Mouse (Mus musculus): ENCODE measurements at regions not wholly inside any gene's neighbourhood (a gene's known extent, or its start where the extent isn't known, plus 50 kb on each side); places are given as distances from the start of the nearest gene placed in this dataset.

- no peak overlapping the region for H3K27ac ChIP-seq (ENCODE audit: insufficient read depth, low read length)
- no peaks in the 10 kb centered on the region for H3K27me3 ChIP-seq (ENCODE audit: control insufficient read depth, insufficient read depth, low read length)
- no peaks in the 10 kb centered on the region for H3K4me1 ChIP-seq (ENCODE audit: control insufficient read depth, insufficient read depth, insufficient read length)
- H3K36me3 ChIP-seq (ENCODE audit: control insufficient read depth, insufficient read depth, low read length): no peaks in the 10 kb centered on the region
- DNase-seq (ENCODE audit: low read depth in 1 of 2, low spot score in 2 of 2): no peak
- WGBS: 95% methylated on average over 1 of the region's 1 CpGs
- H3K4me3 ChIP-seq (ENCODE audit: extremely low read depth, insufficient read depth, insufficient read length): no peak overlapping the region
- TF ChIP-seq CTCF (IDR thresholded peaks at IDR 0.05; ENCODE audit: extremely low read depth, insufficient read depth, insufficient read length, insufficient replicate concordance): no peak
- no peak for TF ChIP-seq POLR2A (IDR thresholded peaks at IDR 0.05; ENCODE audit: low read depth, low read length)
Measured at GRCm38 (mm10) chr3:21744107-21744506, 332.3 kb upstream of the Tbl1xr1 start.

- H3K36me3 ChIP-seq (ENCODE audit: control insufficient read depth, insufficient read depth, low read length): no peaks in the 10 kb centered on the region
- no peak overlapping the region for H3K4me3 ChIP-seq (ENCODE audit: extremely low read depth, insufficient read depth, insufficient read length)
- DNase-seq (ENCODE audit: low read depth in 1 of 2, low spot score in 2 of 2): no peak
- 81% methylated on average over 2 of the region's 2 CpGs for WGBS
- no peaks in the 10 kb centered on the region for H3K4me1 ChIP-seq (ENCODE audit: control insufficient read depth, insufficient read depth, insufficient read length)
- no peak overlapping the region for H3K27ac ChIP-seq (ENCODE audit: insufficient read depth, low read length)
- TF ChIP-seq POLR2A (IDR thresholded peaks at IDR 0.05; ENCODE audit: low read depth, low read length) (no peak), CTCF (IDR thresholded peaks at IDR 0.05; ENCODE audit: extremely low read depth, insufficient read depth, insufficient read length, insufficient replicate concordance) (no peak)
- H3K27me3 ChIP-seq (ENCODE audit: control insufficient read depth, insufficient read depth, low read length): no peaks in the 10 kb centered on the region
Measured at GRCm38 (mm10) chr3:21760516-21761218, 315.8 kb upstream of the Tbl1xr1 start.

- Histone ChIP-seq H3K36me3 (ENCODE audit: control insufficient read depth, insufficient read depth, low read length) (no peaks in the 10 kb centered on the region), H3K4me1 (ENCODE audit: control insufficient read depth, insufficient read depth, insufficient read length) (no peaks in the 10 kb centered on the region), H3K27me3 (ENCODE audit: control insufficient read depth, insufficient read depth, low read length) (no peaks in the 10 kb centered on the region), H3K27ac (ENCODE audit: insufficient read depth, low read length) (no peak overlapping the region), H3K4me3 (ENCODE audit: extremely low read depth, insufficient read depth, insufficient read length) (no peak overlapping the region)
- DNase-seq (ENCODE audit: low read depth in 1 of 2, low spot score in 2 of 2): no peak
- no peak for TF ChIP-seq POLR2A (IDR thresholded peaks at IDR 0.05; ENCODE audit: low read depth, low read length)
- no peak for TF ChIP-seq CTCF (IDR thresholded peaks at IDR 0.05; ENCODE audit: extremely low read depth, insufficient read depth, insufficient read length, insufficient replicate concordance)
Measured at GRCm38 (mm10) chr3:21761219-21761600, 315.2 kb upstream of the Tbl1xr1 start.

GRCm38 (mm10) chr3:21761909-21762308 lies 314.5 kb upstream of the Tbl1xr1 start:
- no peak overlapping the region for H3K27ac ChIP-seq (ENCODE audit: insufficient read depth, low read length)

GRCm38 (mm10) chr3:21768081-21768480 lies 308.4 kb upstream of the Tbl1xr1 start:
- 91% methylated on average over 1 of the region's 1 CpGs for WGBS
- DNase-seq (ENCODE audit: low read depth in 1 of 2, low spot score in 2 of 2): no peak
- H3K27me3 ChIP-seq (ENCODE audit: control insufficient read depth, insufficient read depth, low read length): no peaks in the 10 kb centered on the region
- H3K27ac ChIP-seq (ENCODE audit: insufficient read depth, low read length): no peak overlapping the region
- no peaks in the 10 kb centered on the region for H3K4me1 ChIP-seq (ENCODE audit: control insufficient read depth, insufficient read depth, insufficient read length)
- H3K36me3 ChIP-seq (ENCODE audit: control insufficient read depth, insufficient read depth, low read length): no peaks in the 10 kb centered on the region
- H3K4me3 ChIP-seq (ENCODE audit: extremely low read depth, insufficient read depth, insufficient read length): no peak overlapping the region
- TF ChIP-seq POLR2A (IDR thresholded peaks at IDR 0.05; ENCODE audit: low read depth, low read length) (no peak), CTCF (IDR thresholded peaks at IDR 0.05; ENCODE audit: extremely low read depth, insufficient read depth, insufficient read length, insufficient replicate concordance) (no peak)

More at GRCm38 (mm10) chr3:21761909-21762308, 314.5 kb upstream of the Tbl1xr1 start:
- no peak for DNase-seq (ENCODE audit: low read depth in 1 of 2, low spot score in 2 of 2)
- H3K4me3 ChIP-seq (ENCODE audit: extremely low read depth, insufficient read depth, insufficient read length): no peak overlapping the region
- H3K4me1 ChIP-seq (ENCODE audit: control insufficient read depth, insufficient read depth, insufficient read length): no peaks in the 10 kb centered on the region
- TF ChIP-seq CTCF (IDR thresholded peaks at IDR 0.05; ENCODE audit: extremely low read depth, insufficient read depth, insufficient read length, insufficient replicate concordance) (no peak), POLR2A (IDR thresholded peaks at IDR 0.05; ENCODE audit: low read depth, low read length) (no peak)
- H3K36me3 ChIP-seq (ENCODE audit: control insufficient read depth, insufficient read depth, low read length): no peaks in the 10 kb centered on the region
- 42% methylated on average over 3 of the region's 3 CpGs for WGBS
- no peaks in the 10 kb centered on the region for H3K27me3 ChIP-seq (ENCODE audit: control insufficient read depth, insufficient read depth, low read length)

- no peaks in the 10 kb centered on the region for H3K36me3 ChIP-seq (ENCODE audit: control insufficient read depth, insufficient read depth, low read length)
- H3K27ac ChIP-seq (ENCODE audit: insufficient read depth, low read length): no peak overlapping the region
- H3K4me3 ChIP-seq (ENCODE audit: extremely low read depth, insufficient read depth, insufficient read length): no peak overlapping the region
- TF ChIP-seq POLR2A (IDR thresholded peaks at IDR 0.05; ENCODE audit: low read depth, low read length): no peak
- TF ChIP-seq CTCF (IDR thresholded peaks at IDR 0.05; ENCODE audit: extremely low read depth, insufficient read depth, insufficient read length, insufficient replicate concordance): no peak
- no peaks in the 10 kb centered on the region for H3K27me3 ChIP-seq (ENCODE audit: control insufficient read depth, insufficient read depth, low read length)
- DNase-seq (ENCODE audit: low read depth in 1 of 2, low spot score in 2 of 2): no peak
- no peaks in the 10 kb centered on the region for H3K4me1 ChIP-seq (ENCODE audit: control insufficient read depth, insufficient read depth, insufficient read length)
- 91% methylated on average over 9 of the region's 9 CpGs for WGBS
Measured at GRCm38 (mm10) chr3:21769920-21770547, 306.4 kb upstream of the Tbl1xr1 start.

- no peaks in the 10 kb centered on the region for H3K27me3 ChIP-seq (ENCODE audit: control insufficient read depth, insufficient read depth, low read length)
- H3K4me3 ChIP-seq (ENCODE audit: extremely low read depth, insufficient read depth, insufficient read length): no peak overlapping the region
- 89% methylated on average over 4 of the region's 4 CpGs for WGBS
- TF ChIP-seq POLR2A (IDR thresholded peaks at IDR 0.05; ENCODE audit: low read depth, low read length) (no peak), CTCF (IDR thresholded peaks at IDR 0.05; ENCODE audit: extremely low read depth, insufficient read depth, insufficient read length, insufficient replicate concordance) (no peak)
- H3K4me1 ChIP-seq (ENCODE audit: control insufficient read depth, insufficient read depth, insufficient read length): no peaks in the 10 kb centered on the region
- no peak for DNase-seq (ENCODE audit: low read depth in 1 of 2, low spot score in 2 of 2)
- no peaks in the 10 kb centered on the region for H3K36me3 ChIP-seq (ENCODE audit: control insufficient read depth, insufficient read depth, low read length)
- H3K27ac ChIP-seq (ENCODE audit: insufficient read depth, low read length): no peak overlapping the region
Measured at GRCm38 (mm10) chr3:21771752-21772298, 304.6 kb upstream of the Tbl1xr1 start.

Measured in spleen, adult 2 months (tissue).